8 mouse cellular contexts compared by ENCODE assay signal in the genomic region with DNA sequence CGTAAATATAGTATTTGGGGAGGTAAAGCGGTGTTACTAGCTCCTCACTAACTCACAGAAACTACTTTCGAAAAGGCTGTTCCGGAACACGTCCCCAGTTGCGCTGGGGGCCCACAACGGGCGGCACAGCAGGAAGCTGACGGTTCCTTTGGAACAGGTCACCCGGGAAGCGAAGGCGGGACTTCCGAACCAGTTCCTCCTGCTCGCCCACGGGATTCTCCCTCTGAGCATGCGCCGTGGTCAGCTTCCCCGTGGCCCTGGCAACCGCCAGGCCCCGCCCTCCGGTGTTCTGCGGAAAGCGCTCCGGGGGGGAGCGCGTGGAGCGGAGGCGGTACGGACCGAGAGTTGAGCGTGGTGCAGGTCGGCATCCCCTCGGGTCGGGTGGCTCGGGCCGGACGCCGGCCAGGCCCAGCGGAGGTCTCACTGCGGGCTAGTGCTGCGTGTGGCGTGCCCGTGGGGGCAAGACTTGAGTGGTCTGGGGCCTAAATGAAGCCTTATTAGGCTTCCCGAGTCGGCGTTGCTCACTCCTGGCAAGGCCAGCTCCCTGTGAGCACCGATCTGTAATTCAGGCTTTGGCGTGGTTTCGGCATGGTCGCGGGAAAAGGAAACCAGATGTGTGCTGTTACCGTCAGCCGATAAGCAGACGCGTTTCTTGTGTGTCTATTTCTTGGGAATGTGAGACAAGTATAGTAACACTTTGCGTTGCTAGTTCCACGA. TPM values are rescaled to one million over a fixed set of nuclear protein-coding genes. Genes with fewer than 3 reads are reported as not detected.
A peak's percentile ranks its signal among the peaks of the same experiment; 100 is the strongest.
DNase-seq lines count a peak whose midpoint lies in the region; ATAC-seq lines count a peak whose summit lies in the region.

Fam227b (minus strand) TSS at position 150 of the 717 bp plus-strand sequence.
Dtwd1 (plus strand) TSS at position 287 of the 717 bp plus-strand sequence.

- DNase-seq in adipocyte (ENCODE audit: low spot score), result peak; percentile 100
- peak; percentile 97 for DNase-seq in embryo, embryonic 10 days (ENCODE audit: low spot score)
- peak; percentile 99 for DNase-seq in gastrocnemius, postnatal 10 days
- DNase-seq in induced T-regulatory cell, adult 2 months (ENCODE audit: low read depth), result peak; percentile 98
- peak; percentile 96 to 98 for DNase-seq in left cerebral cortex, adult 9 months (ENCODE audit: low spot score in 2 of 2)
- peak; percentile 98 for DNase-seq in right cerebral cortex, postnatal 14 days
- peak; percentile 97 to 98 for DNase-seq in urinary bladder, postnatal 36 days (ENCODE audit: low spot score in 2 of 2)

- peak; percentile 95 for ATAC-seq in megakaryocyte progenitor cell, adult 5-6 weeks (replicated peaks; ENCODE audit: poor library complexity)

RNA-seq across cellular contexts. Expression of gene Fam227b, which starts in this region (rescaled TPM):
- not detected for total RNA-seq in gastrocnemius, postnatal 10 days (2021)
- not detected in 2 replicates for total RNA-seq in megakaryocyte progenitor cell, adult 5-6 weeks (2015)
- total RNA-seq in megakaryocyte progenitor cell, adult 5-6 weeks (2017), result not detected in 2 replicates

RNA-seq across cellular contexts. Expression of gene Dtwd1, which starts in this region (rescaled TPM):
- 1 to 10 TPM; 6.5 to 6.8 TPM for total RNA-seq in gastrocnemius, postnatal 10 days (2021)
- 22.4 and 28.3 TPM in 2 replicates for total RNA-seq in megakaryocyte progenitor cell, adult 5-6 weeks (2015)
- 21.7 and 24.3 TPM in 2 replicates for total RNA-seq in megakaryocyte progenitor cell, adult 5-6 weeks (2017)

Comparison
In these comparisons a context has a peak if more than half of its experiments do, and no peak if none do; other contexts are left out.
1. Peak in every context shown above with its lines: DNase-seq and ATAC-seq.